Mouse (Mus musculus): ENCODE measurements around the gene Cyfip2. TPM values are rescaled to one million over a fixed set of nuclear protein-coding genes. Genes with fewer than 3 reads are reported as not detected.
A peak's percentile ranks its signal among the peaks of the same experiment; 100 is the strongest.
"Not testable (repeated sequence)": the region's sequence is repeated elsewhere in the genome, so short reads cannot be mapped to it uniquely, and the experiment has no call there.

The Cyfip2 gene
- polyA plus RNA-seq, 1 experiment from 2014 or later = 7.2 TPM

DNA sequence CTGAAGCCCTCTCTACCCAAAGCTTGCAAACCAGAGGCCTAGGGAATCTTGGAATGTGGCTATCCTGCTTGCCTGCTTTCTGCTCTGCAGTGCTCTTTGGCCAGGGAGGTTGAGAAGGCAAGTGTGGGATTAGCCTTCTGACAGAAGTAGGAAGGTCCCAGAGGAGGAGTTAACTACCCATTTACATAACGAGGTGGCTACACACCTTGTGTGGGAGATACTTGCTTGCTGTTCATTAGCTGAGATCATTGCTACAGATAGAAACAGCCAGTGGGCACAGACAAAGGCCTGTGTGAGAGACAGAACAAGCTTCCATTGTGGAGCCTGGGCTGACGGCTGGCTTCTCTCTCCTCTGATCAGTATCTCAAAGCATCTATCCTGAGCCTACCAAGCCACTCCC is 102.8 kb downstream of the Cyfip2 start:
- H3K4me1 ChIP-seq (replicated peaks) = peaks cover 53% of the 10 kb centered on the region
- H3K9ac ChIP-seq = no peak overlapping the region
- no peaks in the 10 kb centered on the region for H3K9me3 ChIP-seq (replicated peaks)
- no peak overlapping the region for H3K4me2 ChIP-seq
- H3K27me3 ChIP-seq = no peaks in the 10 kb centered on the region
- no peak overlapping the region for H3K27ac ChIP-seq
- H3K36me3 ChIP-seq = no peaks in the 10 kb centered on the region
- ATAC-seq (replicated peaks; ENCODE audit: insufficient number of reproducible peaks, insufficient read depth, low FRiP score, low read depth) = no peak
- 50% methylated on average over 2 of the region's 2 CpGs for WGBS
- H3K4me3 ChIP-seq = no peak overlapping the region

DNA sequence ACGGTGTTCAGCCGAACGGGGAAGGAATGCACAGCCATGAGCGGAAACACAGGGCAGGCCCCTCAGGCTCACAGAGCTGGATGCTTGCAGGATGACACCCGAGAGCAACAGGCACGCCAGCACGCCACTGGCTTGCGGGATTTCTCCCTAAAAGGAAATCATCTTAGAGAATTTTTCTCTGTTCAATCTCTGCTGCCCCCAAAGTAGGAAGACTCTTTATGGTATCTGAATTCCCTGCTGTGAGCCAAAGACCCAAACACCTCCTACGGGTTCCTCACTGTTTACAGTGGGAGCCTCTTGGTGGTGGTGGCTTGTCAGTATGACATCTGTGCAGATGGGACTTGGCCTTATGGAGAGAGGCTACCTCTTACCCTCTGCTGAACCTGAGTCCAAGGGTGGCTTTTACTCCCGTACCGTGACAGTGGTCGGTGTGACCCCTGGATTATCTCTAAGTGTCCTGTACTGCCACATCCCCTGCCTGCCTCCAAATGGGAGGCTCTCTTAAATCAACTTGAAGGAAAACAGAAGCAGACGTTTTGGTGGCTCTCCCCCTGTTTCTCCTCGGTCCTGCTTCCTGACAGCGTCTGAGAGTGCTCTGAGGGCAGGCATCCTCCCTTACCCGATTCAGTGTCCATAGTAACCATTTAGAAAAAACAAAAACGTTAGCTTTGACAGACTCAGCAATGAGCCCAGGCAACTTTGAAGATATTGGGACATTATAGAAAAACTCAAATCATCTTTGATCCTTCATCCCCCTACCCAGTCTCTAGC is 106.8 kb downstream of the Cyfip2 start:
- ATAC-seq (replicated peaks; ENCODE audit: insufficient number of reproducible peaks, insufficient read depth, low FRiP score, low read depth) = no peak
- Histone ChIP-seq H3K9me3 (replicated peaks) (no peaks in the 10 kb centered on the region), H3K9ac (0 out of 2 replicates have a peak overlapping the region, but pooled peaks have one; percentile 1), H3K4me3 (no peak overlapping the region), H3K36me3 (no peaks in the 10 kb centered on the region), H3K27ac (peak overlapping the region; percentile 68), H3K4me1 (replicated peaks) (peaks cover 30% of the 10 kb centered on the region), H3K4me2 (no peak overlapping the region), H3K27me3 (no peaks in the 10 kb centered on the region)
- 22% methylated on average over 17 of the region's 17 CpGs for WGBS

DNA sequence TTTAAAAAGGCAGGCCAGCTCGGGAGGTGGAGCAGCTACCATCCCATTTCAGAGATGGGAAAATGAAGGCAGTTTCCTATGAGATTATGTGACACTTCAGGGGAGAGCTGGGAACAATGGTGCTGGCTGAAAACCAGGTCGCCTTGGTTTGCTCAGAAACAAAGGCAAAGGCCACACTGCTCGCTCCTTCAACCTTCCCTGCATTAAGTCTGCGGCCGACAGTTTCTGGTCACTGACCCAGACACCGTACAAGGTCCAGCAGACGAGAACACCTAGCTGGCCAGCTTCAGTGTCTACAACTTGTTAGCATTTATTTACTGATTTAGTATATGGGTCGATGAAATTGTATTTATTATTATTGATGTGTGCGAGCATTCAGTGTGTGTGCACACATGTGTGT is 107.8 kb downstream of the Cyfip2 start:
- Histone ChIP-seq H3K9me3 (replicated peaks) (no peaks in the 10 kb centered on the region), H3K27ac (no peak overlapping the region), H3K36me3 (no peaks in the 10 kb centered on the region), H3K4me2 (no peak overlapping the region), H3K4me1 (replicated peaks) (peaks cover 28% of the 10 kb centered on the region), H3K27me3 (no peaks in the 10 kb centered on the region), H3K9ac (no peak overlapping the region), H3K4me3 (no peak overlapping the region)
- ATAC-seq (replicated peaks; ENCODE audit: insufficient number of reproducible peaks, insufficient read depth, low FRiP score, low read depth) = no peak
- WGBS = 87% methylated on average over 9 of the region's 9 CpGs

DNA sequence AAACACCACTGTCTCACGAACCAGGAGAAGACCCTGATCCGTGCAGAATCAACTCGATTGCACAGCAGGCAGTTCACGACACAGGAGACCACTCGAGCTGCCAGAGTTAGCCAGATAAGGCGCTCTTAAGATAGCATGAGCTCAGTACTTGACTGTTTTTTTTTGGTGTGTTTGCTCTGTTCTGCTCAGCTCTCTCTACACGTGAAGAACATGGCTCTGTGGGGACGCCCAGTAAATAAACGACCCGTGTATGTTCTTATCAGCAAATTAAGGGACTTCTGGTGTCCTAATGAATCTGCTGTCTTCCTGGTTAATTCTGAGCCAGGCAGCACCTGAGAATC is 110.1 kb downstream of the Cyfip2 start:
- peak; percentile 40; the same call in 1 of the 2 replicates for ATAC-seq (replicated peaks; ENCODE audit: insufficient number of reproducible peaks, insufficient read depth, low FRiP score, low read depth)
- no peak overlapping the region for H3K9ac ChIP-seq

DNA sequence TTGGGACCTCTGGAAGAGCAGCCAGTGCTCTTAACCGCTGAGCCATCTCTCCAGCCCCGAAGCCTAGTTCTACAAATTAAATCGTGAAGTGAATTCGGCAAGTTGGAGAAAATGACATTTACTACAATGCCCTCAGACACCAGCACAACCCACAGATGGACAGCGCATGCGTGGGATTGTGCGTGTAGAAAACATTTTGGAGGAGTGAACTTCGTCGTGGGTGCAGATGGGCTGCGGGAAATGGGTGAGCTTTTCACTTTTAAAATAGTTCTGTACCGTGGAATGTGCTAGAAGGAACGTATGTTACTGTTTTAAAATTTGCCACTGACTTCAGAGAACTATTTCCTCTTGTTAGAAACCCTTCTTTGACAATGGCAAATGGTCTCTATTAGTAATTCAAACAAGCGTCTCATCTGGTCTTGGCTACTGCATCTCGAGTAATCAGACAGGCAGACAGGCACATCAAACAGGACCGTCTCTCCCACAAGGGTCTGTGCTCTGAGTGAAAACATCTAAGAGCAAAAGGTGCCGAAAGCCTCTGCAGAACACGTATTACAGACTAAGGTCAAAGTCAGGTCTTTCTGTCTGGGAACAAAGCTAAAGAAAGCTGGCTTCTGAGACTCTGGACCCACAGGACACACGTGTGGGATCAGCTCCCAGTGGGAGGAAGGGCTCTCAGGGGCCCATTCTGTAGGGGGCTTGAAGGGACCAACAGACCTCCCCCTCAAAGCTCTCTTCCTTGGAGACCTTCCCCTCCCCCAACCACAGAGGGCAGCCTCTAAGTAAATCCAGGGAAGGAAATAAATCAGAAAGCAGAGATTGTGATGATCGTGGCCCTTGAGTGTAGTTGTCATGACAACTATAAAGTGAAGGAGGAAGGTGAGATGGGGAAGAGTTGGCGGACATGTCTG is 110.8 kb downstream of the Cyfip2 start:
- 43% methylated on average over 20 of the region's 20 CpGs for WGBS
- peak overlapping the region; percentile 45 for H3K4me2 ChIP-seq
- H3K36me3 ChIP-seq = no peaks in the 10 kb centered on the region
- peak overlapping the region; percentile 75 for H3K27ac ChIP-seq
- ATAC-seq (replicated peaks; ENCODE audit: insufficient number of reproducible peaks, insufficient read depth, low FRiP score, low read depth) = peak; percentile 44; the same call in 1 of the 2 replicates
- no peaks in the 10 kb centered on the region for H3K27me3 ChIP-seq
- no peaks in the 10 kb centered on the region for H3K9me3 ChIP-seq (replicated peaks)
- no peak overlapping the region; the same call in 1 of the 2 replicates for H3K4me3 ChIP-seq
- no peak overlapping the region for H3K9ac ChIP-seq
- peaks cover 28% of the 10 kb centered on the region for H3K4me1 ChIP-seq (replicated peaks)

More for the DNA sequence above, 110.1 kb downstream of the Cyfip2 start:
- Histone ChIP-seq H3K27me3 (no peaks in the 10 kb centered on the region), H3K9me3 (replicated peaks) (no peaks in the 10 kb centered on the region), H3K36me3 (no peaks in the 10 kb centered on the region), H3K4me2 (peak overlapping the region; percentile 45), H3K27ac (peak overlapping the region; percentile 75), H3K4me3 (no peak overlapping the region; the same call in 1 of the 2 replicates), H3K4me1 (replicated peaks) (peaks cover 28% of the 10 kb centered on the region)
- 11% methylated on average over 10 of the region's 10 CpGs for WGBS

DNA sequence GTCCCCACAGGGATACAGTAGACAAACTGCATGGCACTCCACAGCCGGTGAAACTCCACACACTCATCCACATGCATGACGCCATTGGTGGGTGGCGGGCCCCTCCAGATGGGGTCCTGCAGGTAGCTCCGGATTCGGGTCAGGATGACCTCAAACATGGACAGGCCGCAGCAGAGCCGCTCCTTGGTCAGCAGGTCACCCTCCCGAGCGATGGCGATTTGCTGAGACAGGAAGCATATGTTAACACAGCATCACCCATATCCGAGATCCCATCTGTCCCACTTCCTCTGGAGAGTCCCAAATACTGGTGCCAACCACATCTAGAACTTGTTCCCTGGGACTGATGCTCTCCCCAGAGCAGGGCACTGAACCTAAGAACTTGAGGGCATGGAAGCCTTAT is 112.0 kb downstream of the Cyfip2 start:
- no peak overlapping the region for H3K4me2 ChIP-seq
- H3K4me1 ChIP-seq (replicated peaks) = peaks cover 20% of the 10 kb centered on the region
- no peak overlapping the region for H3K27ac ChIP-seq
- WGBS = 85% methylated on average over 11 of the region's 11 CpGs
- no peak overlapping the region for H3K4me3 ChIP-seq
- no peaks in the 10 kb centered on the region for H3K27me3 ChIP-seq
- no peak for ATAC-seq (replicated peaks; ENCODE audit: insufficient number of reproducible peaks, insufficient read depth, low FRiP score, low read depth)
- H3K9ac ChIP-seq = no peak overlapping the region
- no peaks in the 10 kb centered on the region for H3K9me3 ChIP-seq (replicated peaks)
- H3K36me3 ChIP-seq = no peaks in the 10 kb centered on the region

DNA sequence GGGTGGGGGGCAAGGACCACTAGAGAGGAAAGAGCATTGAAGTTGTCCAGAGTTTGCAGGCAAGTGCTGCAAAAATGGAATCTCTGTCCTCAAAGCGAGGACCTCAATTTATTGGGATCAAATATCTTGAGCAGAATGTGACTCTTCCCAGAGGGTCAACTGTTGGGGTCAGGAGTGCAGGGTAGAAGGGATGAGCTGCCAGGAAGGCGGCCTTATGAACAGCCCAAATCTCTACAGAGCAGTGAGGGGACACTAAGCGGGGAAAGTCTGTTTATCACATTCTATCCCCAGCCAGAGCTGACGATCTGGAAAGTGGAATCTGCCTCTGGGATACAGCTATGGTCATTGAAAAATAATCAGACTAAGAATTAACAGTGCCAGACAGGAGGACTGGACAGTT is 118.5 kb downstream of the Cyfip2 start:
- Histone ChIP-seq H3K36me3 (no peaks in the 10 kb centered on the region), H3K9ac (no peak overlapping the region), H3K4me2 (no peak overlapping the region), H3K4me3 (no peak overlapping the region), H3K27ac (no peak overlapping the region), H3K4me1 (replicated peaks) (no peaks in the 10 kb centered on the region; the same call in 1 of the 2 replicates), H3K27me3 (no peaks in the 10 kb centered on the region), H3K9me3 (replicated peaks) (no peaks in the 10 kb centered on the region)
- no peak for ATAC-seq (replicated peaks; ENCODE audit: insufficient number of reproducible peaks, insufficient read depth, low FRiP score, low read depth)
- WGBS = 67% methylated on average over 4 of the region's 4 CpGs

DNA sequence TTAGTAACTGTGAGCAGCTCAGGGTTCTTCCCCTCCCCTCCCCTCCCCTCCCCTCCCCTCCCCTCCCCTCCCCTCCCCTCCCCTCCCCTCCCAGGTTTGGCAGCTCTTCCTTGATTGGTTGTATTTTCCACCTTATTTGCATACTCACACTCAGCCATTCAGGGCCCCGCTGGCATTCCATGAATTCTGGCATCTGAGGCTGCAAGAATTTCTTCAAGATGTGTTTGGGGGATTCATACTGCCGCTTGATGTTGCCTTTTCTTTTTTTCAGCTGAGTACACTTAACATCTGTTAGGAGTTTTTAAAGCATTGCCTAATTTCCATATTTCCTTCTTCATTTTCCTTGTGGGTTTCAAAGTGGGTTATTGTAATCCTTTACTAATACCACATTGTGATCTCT is 124.4 kb downstream of the Cyfip2 start:
- no peak overlapping the region for H3K4me2 ChIP-seq
- no peak overlapping the region for H3K27ac ChIP-seq
- no peak for ATAC-seq (replicated peaks; ENCODE audit: insufficient number of reproducible peaks, insufficient read depth, low FRiP score, low read depth)
- H3K4me3 ChIP-seq = no peak overlapping the region
- no peaks in the 10 kb centered on the region for H3K36me3 ChIP-seq
- H3K9ac ChIP-seq = no peak overlapping the region
- no peaks in the 10 kb centered on the region for H3K27me3 ChIP-seq
- 68% methylated on average over 2 of the region's 2 CpGs for WGBS
- 0 out of 2 replicates have a peak, but pooled peaks cover 3% of the 10 kb centered on the region for H3K4me1 ChIP-seq (replicated peaks)
- no peaks in the 10 kb centered on the region for H3K9me3 ChIP-seq (replicated peaks)

DNA sequence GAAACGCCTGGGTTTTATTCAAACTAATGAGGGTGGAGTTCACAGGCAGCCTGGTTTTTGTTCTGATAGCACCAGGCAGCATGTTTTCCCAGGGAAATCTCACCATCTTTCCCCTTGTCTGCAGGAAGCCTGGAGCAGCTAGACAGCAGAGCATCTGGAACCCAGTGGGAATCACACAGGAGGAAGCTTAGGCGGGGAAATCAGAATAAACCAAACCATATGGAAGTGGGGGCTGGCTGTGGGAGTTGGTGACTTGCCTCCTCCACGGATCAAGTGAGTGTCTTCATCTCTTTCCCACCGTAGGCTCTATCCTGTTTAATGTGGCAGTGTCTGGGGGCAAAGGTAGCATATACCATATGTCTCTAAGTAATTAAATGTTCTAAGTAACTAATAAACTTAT is 127.2 kb downstream of the Cyfip2 start:
- no peaks in the 10 kb centered on the region for H3K36me3 ChIP-seq
- no peak overlapping the region for H3K4me3 ChIP-seq
- 0 out of 2 replicates have a peak overlapping the region, but pooled peaks have one; percentile 5 for H3K27ac ChIP-seq
- peak; percentile 43; the same call in 1 of the 2 replicates for ATAC-seq (replicated peaks; ENCODE audit: insufficient number of reproducible peaks, insufficient read depth, low FRiP score, low read depth)
- 0 out of 2 replicates have a peak, but pooled peaks cover 3% of the 10 kb centered on the region for H3K4me1 ChIP-seq (replicated peaks)
- H3K27me3 ChIP-seq = no peaks in the 10 kb centered on the region
- no peaks in the 10 kb centered on the region for H3K9me3 ChIP-seq (replicated peaks)
- 26% methylated on average over 4 of the region's 4 CpGs for WGBS
- no peak overlapping the region for H3K9ac ChIP-seq
- H3K4me2 ChIP-seq = no peak overlapping the region

DNA sequence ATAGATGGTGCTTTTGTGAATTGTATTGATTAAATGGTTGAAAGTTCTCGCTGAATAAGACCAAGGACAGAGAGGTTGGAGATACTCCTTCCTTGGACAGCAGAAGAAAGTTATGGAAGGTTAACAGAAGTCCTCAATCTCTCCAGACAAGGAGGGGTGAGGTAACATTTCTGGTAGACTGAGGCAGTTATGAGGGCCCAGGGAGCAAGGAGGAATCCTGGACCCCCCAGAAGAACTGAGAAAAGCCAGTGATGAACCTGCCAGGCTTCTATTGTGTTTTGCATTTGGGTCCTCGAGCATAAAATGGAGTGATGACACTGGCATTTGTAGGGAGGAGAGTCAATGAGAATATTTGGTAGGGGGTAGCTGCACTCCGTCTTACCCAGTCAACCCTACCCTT is 127.7 kb downstream of the Cyfip2 start:
- 0 out of 2 replicates have a peak overlapping the region, but pooled peaks have one; percentile 5 for H3K27ac ChIP-seq
- H3K27me3 ChIP-seq = no peaks in the 10 kb centered on the region

DNA sequence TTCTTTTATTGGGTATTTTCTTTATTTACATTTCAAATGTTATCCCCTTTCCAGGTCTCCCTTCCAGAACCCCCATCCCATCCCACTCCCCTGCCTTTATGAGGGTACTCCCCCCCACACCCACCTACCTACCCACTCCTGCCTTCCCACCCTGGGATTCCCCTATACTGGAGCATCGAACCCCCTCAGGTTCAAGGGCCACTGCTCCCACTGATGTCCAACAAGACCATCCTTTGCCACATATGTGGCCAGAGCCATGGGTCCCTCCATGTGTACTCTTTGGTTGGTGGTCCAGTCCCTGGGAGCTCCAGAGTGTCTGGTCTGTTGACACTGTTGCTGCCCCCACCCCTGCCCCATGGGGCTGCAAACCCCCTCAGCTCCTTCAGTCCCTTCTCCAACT is 130.6 kb downstream of the Cyfip2 start:
- 79% methylated on average over 1 of the region's 1 CpGs for WGBS
- H3K27ac ChIP-seq; H3K9ac ChIP-seq; H3K36me3 ChIP-seq; ATAC-seq (replicated peaks; ENCODE audit: insufficient number of reproducible peaks, insufficient read depth, low FRiP score, low read depth); H3K4me3 ChIP-seq; H3K27me3 ChIP-seq; H3K9me3 ChIP-seq (replicated peaks); H3K4me2 ChIP-seq; H3K4me1 ChIP-seq (replicated peaks): not testable (repeated sequence)

More for the DNA sequence above, 127.7 kb downstream of the Cyfip2 start:
- H3K36me3 ChIP-seq = no peaks in the 10 kb centered on the region
- H3K4me3 ChIP-seq = no peak overlapping the region
- no peaks in the 10 kb centered on the region for H3K9me3 ChIP-seq (replicated peaks)
- no peak for ATAC-seq (replicated peaks; ENCODE audit: insufficient number of reproducible peaks, insufficient read depth, low FRiP score, low read depth)
- WGBS = 58% methylated on average over 3 of the region's 3 CpGs
- no peak overlapping the region for H3K9ac ChIP-seq
- H3K4me1 ChIP-seq (replicated peaks) = 0 out of 2 replicates have a peak, but pooled peaks cover 3% of the 10 kb centered on the region
- H3K4me2 ChIP-seq = no peak overlapping the region
